In the genomic region with DNA sequence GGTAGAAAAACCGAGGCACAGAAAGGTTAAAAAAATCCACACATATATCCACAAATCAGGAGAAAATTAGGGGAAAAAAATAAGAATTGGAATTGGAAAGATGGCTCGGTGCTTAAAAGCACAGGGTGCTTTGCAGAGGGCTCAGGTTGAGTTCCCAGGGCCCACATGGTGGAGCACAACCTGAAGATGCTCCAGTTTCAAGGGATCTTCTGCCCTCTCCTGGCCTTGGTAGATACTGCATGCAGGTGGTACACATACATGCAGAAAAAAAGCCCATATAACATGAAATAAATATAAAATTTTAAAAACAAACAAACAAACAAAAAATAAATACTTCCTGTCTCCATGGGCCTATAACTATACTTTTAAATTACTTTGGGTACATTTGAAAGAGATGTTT, we compare ENCODE assay signal across 16 mouse cellular contexts. TPM values are rescaled to one million over a fixed set of nuclear protein-coding genes. Genes with fewer than 3 reads are reported as not detected.
DNase-seq lines count a peak whose midpoint lies in the region; ATAC-seq and TF ChIP-seq lines count a peak whose summit lies in the region.
"Had no signal": no experiment of that assay in that cellular context is flagged by ENCODE, and none has a peak within 500 bp of the region (broad histone marks: within the 10 kb centered on the region; RNA-seq: fewer than 3 reads in every experiment).

No protein-coding gene starts in this region.

- no peak overlapping the region for H3K9ac ChIP-seq in liver, embryonic 12.5 days
- H3K9ac ChIP-seq: embryonic facial prominence, embryonic 15.5 days; forebrain, embryonic 15.5 days; heart, embryonic 15.5 days; hindbrain, embryonic 15.5 days had no signal

- TF ChIP-seq CTCF in E14TG2a.4 (conservative IDR thresholded peaks at IDR 0.05; ENCODE audit: low read length) = peak; percentile 68

- no peak overlapping the region for H3K27ac ChIP-seq in liver, embryonic 12.5 days
- H3K27ac ChIP-seq: embryonic facial prominence, embryonic 15.5 days; forebrain, embryonic 15.5 days; heart, embryonic 15.5 days; hindbrain, embryonic 15.5 days had no signal

- peak; percentile 26 for DNase-seq in liver
- DNase-seq in NIH3T3 (ENCODE audit: low read depth) = peak; percentile 14
- DNase-seq in urinary bladder, postnatal 10 days (ENCODE audit: low spot score) = no peak
- no peak for DNase-seq in spleen, postnatal 4 days (ENCODE audit: low spot score in 2 of 2)
- DNase-seq: adrenal gland, postnatal 14 days; gastrocnemius, postnatal 14 days; kidney, postnatal 25 days; lung, postnatal 4 days; right cerebral cortex, postnatal 25 days had no signal

- 99% methylated on average over 2 of the region's 2 CpGs for WGBS in liver, embryonic 12.5 days (ENCODE audit: insufficient replicate concordance)

- H3K4me1 ChIP-seq in liver, embryonic 12.5 days = peaks cover 3% of the 10 kb centered on the region; the same call in 1 of the 2 replicates
- peaks cover 6% of the 10 kb centered on the region for H3K4me1 ChIP-seq in E14TG2a.4 (replicated peaks; ENCODE audit: low read depth, low read length)
- H3K4me1 ChIP-seq: embryonic facial prominence, embryonic 15.5 days; forebrain, embryonic 15.5 days; heart, embryonic 15.5 days; hindbrain, embryonic 15.5 days had no signal

- no peaks in the 10 kb centered on the region for H3K27me3 ChIP-seq in liver, embryonic 12.5 days (replicated peaks)
- no peaks in the 10 kb centered on the region for H3K27me3 ChIP-seq in E14TG2a.4 (ENCODE audit: insufficient read depth, low read length)
- H3K27me3 ChIP-seq: embryonic facial prominence, embryonic 15.5 days; forebrain, embryonic 15.5 days; heart, embryonic 15.5 days; hindbrain, embryonic 15.5 days had no signal

- peaks cover 34% of the 10 kb centered on the region for H3K36me3 ChIP-seq in liver, embryonic 12.5 days
- no peaks in the 10 kb centered on the region for H3K36me3 ChIP-seq in E14TG2a.4 (ENCODE audit: insufficient read depth, low read length)
- H3K36me3 ChIP-seq: heart, embryonic 15.5 days had no signal

- ATAC-seq in liver, embryonic 12.5 days = no peak
- ATAC-seq in megakaryocyte progenitor cell, adult 5-6 weeks (replicated peaks; ENCODE audit: poor library complexity) = peak; percentile 62
- ATAC-seq: forebrain, embryonic 15.5 days had no signal

- no peak overlapping the region for H3K4me3 ChIP-seq in liver, embryonic 12.5 days
- no peak overlapping the region for H3K4me3 ChIP-seq in E14TG2a.4 (replicated peaks; ENCODE audit: low read length)
- H3K4me3 ChIP-seq: embryonic facial prominence, embryonic 15.5 days; forebrain, embryonic 15.5 days; heart, embryonic 15.5 days; hindbrain, embryonic 15.5 days had no signal

- 0 out of 2 replicates have a peak, but pooled peaks cover 3% of the 10 kb centered on the region for H3K9me3 ChIP-seq in liver, embryonic 12.5 days (replicated peaks)
- H3K9me3 ChIP-seq in E14TG2a.4 (ENCODE audit: low read length) = no peaks in the 10 kb centered on the region
- H3K9me3 ChIP-seq: embryonic facial prominence, embryonic 15.5 days; forebrain, embryonic 15.5 days; heart, embryonic 15.5 days; hindbrain, embryonic 15.5 days had no signal

- no peak overlapping the region for H3K4me2 ChIP-seq in liver, embryonic 12.5 days
- H3K4me2 ChIP-seq: embryonic facial prominence, embryonic 15.5 days; forebrain, embryonic 15.5 days; heart, embryonic 15.5 days; hindbrain, embryonic 15.5 days had no signal

RNA-seq across cellular contexts. Expression of a gene that starts 12.2 kb away (rescaled TPM):
- polyA plus RNA-seq in liver, embryonic 12.5 days (2016; fragmentation: Nextera tagmentation; extraction: Ambion mirVana) = 34.9 and 37.5 TPM in 2 replicates
- 55.1 and 56.7 TPM in 2 replicates for total RNA-seq in megakaryocyte progenitor cell, adult 5-6 weeks (2015)
- total RNA-seq in megakaryocyte progenitor cell, adult 5-6 weeks (2017) = 32.1 and 35.4 TPM in 2 replicates

RNA-seq across cellular contexts. Expression of a gene that starts 45.3 kb away (rescaled TPM):
- 17.7 and 20.6 TPM in 2 replicates for polyA plus RNA-seq in liver, embryonic 12.5 days (2016; fragmentation: Nextera tagmentation; extraction: Ambion mirVana)
- total RNA-seq in megakaryocyte progenitor cell, adult 5-6 weeks (2015) = 2.6 and 3.4 TPM in 2 replicates
- 3.5 and 4.9 TPM in 2 replicates for total RNA-seq in megakaryocyte progenitor cell, adult 5-6 weeks (2017)

Comparison
In these comparisons a context has a peak if more than half of its experiments do, and no peak if none do; other contexts are left out.
1. DNase-seq: peak in liver (single experiment) and NIH3T3 (single experiment); none in urinary bladder, postnatal 10 days (single experiment) and spleen, postnatal 4 days (0 of 2).